Mouse (Mus musculus): Measurements from ENCODE around the gene Fibp. TPM values are rescaled to one million over a fixed set of nuclear protein-coding genes. Genes with fewer than 3 reads are reported as not detected.
A peak's percentile ranks its signal among the peaks of the same experiment; 100 is the strongest.

Gene Fibp
- 10 to 100 TPM; 87.2 to 95.1 TPM for total RNA-seq (2021)

GRCm38 (mm10) chr19:5460465-5460911 is at the start of gene Fibp:
Gene Fibp (plus strand): TSS chr19:5460615.
- peak; percentile 88 to 89 for DNase-seq (ENCODE audit: low spot score in 2 of 2)
- intact Hi-C loops (cut with DNase I), result loop anchor here (1.0 kb wide), 1 partner anchor 30 kb away; the partner anchor contains the start of gene Cfl1

- DNase-seq (ENCODE audit: low spot score in 2 of 2), result no peak
- intact Hi-C loops (cut with DNase I), result no loop called here
Observed at GRCm38 (mm10) chr19:5410641-5411040, 49.8 kb upstream of the Fibp start.

- intact Hi-C loops (cut with DNase I), result no loop called here
- DNase-seq (ENCODE audit: low spot score in 2 of 2), result no peak
Observed at GRCm38 (mm10) chr19:5411961-5412360, 48.5 kb upstream of the Fibp start.

- intact Hi-C loops (cut with DNase I), result no loop called here
- DNase-seq (ENCODE audit: low spot score in 2 of 2), result no peak
Observed at GRCm38 (mm10) chr19:5413840-5414239, 46.6 kb upstream of the Fibp start.

GRCm38 (mm10) chr19:5414534-5414957 is 45.9 kb upstream of the Fibp start:
- DNase-seq (ENCODE audit: low spot score in 2 of 2), result no peak
- intact Hi-C loops (cut with DNase I), result no loop called here

GRCm38 (mm10) chr19:5418750-5419466 is 41.5 kb upstream of the Fibp start:
- intact Hi-C loops (cut with DNase I), result no loop called here
- DNase-seq (ENCODE audit: low spot score in 2 of 2), result no peak

GRCm38 (mm10) chr19:5419630-5420029 is 40.8 kb upstream of the Fibp start:
- intact Hi-C loops (cut with DNase I), result no loop called here
- no peak for DNase-seq (ENCODE audit: low spot score in 2 of 2)

GRCm38 (mm10) chr19:5420579-5420978 is 39.8 kb upstream of the Fibp start:
- DNase-seq (ENCODE audit: low spot score in 2 of 2), result no peak
- intact Hi-C loops (cut with DNase I), result no loop called here

GRCm38 (mm10) chr19:5421784-5422183 is 38.6 kb upstream of the Fibp start:
- intact Hi-C loops (cut with DNase I), result no loop called here
- DNase-seq (ENCODE audit: low spot score in 2 of 2), result no peak

GRCm38 (mm10) chr19:5422267-5422666 is 38.1 kb upstream of the Fibp start:
- no peak for DNase-seq (ENCODE audit: low spot score in 2 of 2)
- intact Hi-C loops (cut with DNase I), result no loop called here

- no peak for DNase-seq (ENCODE audit: low spot score in 2 of 2)
- intact Hi-C loops (cut with DNase I), result no loop called here
Observed at GRCm38 (mm10) chr19:5422895-5423443, 37.4 kb upstream of the Fibp start.

GRCm38 (mm10) chr19:5423561-5423960 is 36.9 kb upstream of the Fibp start:
- intact Hi-C loops (cut with DNase I), result no loop called here

GRCm38 (mm10) chr19:5424092-5424781 is 36.2 kb upstream of the Fibp start:
- intact Hi-C loops (cut with DNase I), result loop anchor here (2.0 kb wide), 2 partner anchors 33 to 65 kb away; partner anchors contain the start of genes Ccdc85b and Mus81
- DNase-seq (ENCODE audit: low spot score in 2 of 2), result no peak

More at GRCm38 (mm10) chr19:5423561-5423960, 36.9 kb upstream of the Fibp start:
- DNase-seq (ENCODE audit: low spot score in 2 of 2), result no peak

- intact Hi-C loops (cut with DNase I), result loop anchor here (2.0 kb wide), 2 partner anchors 32 to 64 kb away; partner anchors contain the start of genes Ccdc85b and Mus81
- peak; percentile 91 to 92 for DNase-seq (ENCODE audit: low spot score in 2 of 2)
Observed at GRCm38 (mm10) chr19:5424782-5425741, 35.4 kb upstream of the Fibp start, which contains the start of the genes Drap1 and AI837181. Gene Drap1 (minus strand): TSS chr19:5424979. Gene AI837181 (plus strand): TSS chr19:5425144.

- intact Hi-C loops (cut with DNase I), result loop anchor here (2.0 kb wide), 2 partner anchors 31 to 63 kb away; partner anchors contain the start of genes Ccdc85b and Mus81
- no peak for DNase-seq (ENCODE audit: low spot score in 2 of 2)
Observed at GRCm38 (mm10) chr19:5425906-5426565, 34.4 kb upstream of the Fibp start.

- no peak for DNase-seq (ENCODE audit: low spot score in 2 of 2)
- intact Hi-C loops (cut with DNase I), result no loop called here
Observed at GRCm38 (mm10) chr19:5426640-5427290, 33.6 kb upstream of the Fibp start.

- intact Hi-C loops (cut with DNase I), result no loop called here
- DNase-seq (ENCODE audit: low spot score in 2 of 2), result no peak
Observed at GRCm38 (mm10) chr19:5428083-5428482, 32.3 kb upstream of the Fibp start.

GRCm38 (mm10) chr19:5429219-5429618 is 31.2 kb upstream of the Fibp start:
- no peak for DNase-seq (ENCODE audit: low spot score in 2 of 2)
- intact Hi-C loops (cut with DNase I), result no loop called here

Data from left cerebral cortex, postnatal 36 days (tissue).